Mouse (Mus musculus): ENCODE measurements around the gene Cep95.
"Not testable (repeated sequence)": the region's sequence is repeated elsewhere in the genome, so short reads cannot be mapped to it uniquely, and the experiment has no call there.

The Cep95 gene

GRCm38 (mm10) chr11:106788775-106789459, at the start of gene Cep95, which contains the start of gene Ddx5:
Cep95 (plus strand) TSS chr11:106789252.
Ddx5 (minus strand) TSS chr11:106789185.
- peak; percentile 97 to 98 for DNase-seq (ENCODE audit: low spot score in 2 of 2)

GRCm38 (mm10) chr11:106740724-106741123, 48.3 kb upstream of the Cep95 start:
- not testable (repeated sequence) for DNase-seq (ENCODE audit: low spot score in 2 of 2)

DNA sequence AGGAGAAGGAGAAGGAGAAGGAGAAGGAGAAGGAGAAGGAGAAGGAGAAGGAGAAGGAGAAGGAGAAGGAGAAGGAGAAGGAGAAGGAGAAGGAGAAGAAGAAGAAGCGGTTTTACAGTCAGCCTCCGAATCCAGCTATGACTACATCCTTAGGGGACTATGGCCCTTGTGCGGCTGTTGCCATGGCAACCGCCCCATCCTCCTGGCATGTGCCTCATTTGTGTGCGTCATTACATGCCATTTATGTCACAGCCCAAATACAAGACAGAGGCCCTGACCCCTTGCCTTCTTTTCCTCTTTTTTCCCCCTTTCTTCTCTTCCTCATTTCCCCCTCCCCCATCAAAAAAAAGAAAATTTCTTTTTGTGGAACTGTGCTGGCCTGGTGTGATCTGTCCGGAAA, 47.8 kb upstream of the Cep95 start:
- no peak for DNase-seq (ENCODE audit: low spot score in 2 of 2)

DNA sequence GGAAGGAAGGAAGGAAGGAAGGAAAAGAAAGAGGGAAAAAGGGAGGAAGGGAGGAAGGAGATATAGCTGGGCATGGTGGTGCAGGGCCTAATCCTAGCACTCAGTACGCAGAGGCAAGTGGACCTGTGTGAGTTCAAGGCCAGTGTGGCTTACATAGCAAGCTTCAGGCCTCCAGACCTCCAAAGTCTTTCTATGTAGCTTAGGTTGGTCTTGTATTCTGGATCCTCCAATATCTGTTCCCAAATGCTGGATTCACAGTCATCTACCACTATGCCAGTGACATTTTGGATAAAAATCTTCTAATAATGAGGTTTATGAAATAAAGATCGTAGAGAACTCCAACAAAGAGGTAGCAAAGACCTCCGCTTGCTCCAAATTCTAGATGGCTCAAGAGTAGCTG, 47.2 kb upstream of the Cep95 start:
- DNase-seq (ENCODE audit: low spot score in 2 of 2) = no peak

- no peak for DNase-seq (ENCODE audit: low spot score in 2 of 2)
These were observed 46.6 kb upstream of the Cep95 start for GRCm38 (mm10) chr11:106742388-106742841.

DNA sequence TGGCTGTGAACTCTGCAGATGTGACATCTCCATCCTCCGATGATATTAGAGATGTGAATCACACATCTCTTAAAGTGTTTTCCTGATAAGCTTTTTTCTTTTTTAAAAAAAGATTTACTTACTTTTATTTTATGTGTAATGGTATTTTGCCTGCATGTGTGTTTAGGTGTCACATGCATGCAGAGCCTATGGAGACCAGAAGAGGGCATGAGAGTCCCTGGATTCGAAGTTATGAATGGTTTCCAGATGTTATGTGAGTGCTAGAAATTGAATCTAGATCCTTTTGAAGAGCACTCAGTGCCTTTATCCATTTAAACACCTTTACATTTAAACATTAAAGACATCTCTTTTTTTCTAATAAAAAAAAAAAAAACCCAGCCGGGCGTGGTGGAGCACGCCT, 44.1 kb upstream of the Cep95 start:
- DNase-seq (ENCODE audit: low spot score in 2 of 2) = no peak

DNA sequence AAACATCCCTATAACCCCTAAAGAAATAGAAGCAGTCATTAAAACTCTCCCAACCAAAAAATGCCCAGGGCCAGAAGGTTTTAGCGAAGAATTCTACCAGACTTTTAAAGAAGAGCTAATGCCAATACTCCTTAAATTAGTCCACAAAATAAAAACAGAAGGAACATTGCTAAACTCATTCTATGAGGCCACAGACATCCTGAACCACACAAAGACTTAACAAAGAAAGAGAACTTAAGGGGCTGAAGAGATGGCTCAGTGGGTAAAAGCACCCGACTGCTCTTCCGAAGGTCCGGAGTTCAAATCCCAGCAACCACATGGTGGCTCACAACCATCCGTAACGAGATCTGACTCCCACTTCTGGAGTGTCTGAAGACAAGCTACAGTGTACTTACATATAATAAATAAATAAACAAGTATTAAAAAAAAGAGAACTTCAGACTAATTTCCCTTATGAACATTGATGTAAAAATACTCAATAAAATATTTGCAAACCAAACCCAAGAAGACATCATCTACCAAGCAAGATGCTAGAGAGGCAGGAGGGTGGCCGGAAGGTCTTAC, 39.4 kb upstream of the Cep95 start:
- DNase-seq (ENCODE audit: low spot score in 2 of 2) = not testable (repeated sequence)

DNA sequence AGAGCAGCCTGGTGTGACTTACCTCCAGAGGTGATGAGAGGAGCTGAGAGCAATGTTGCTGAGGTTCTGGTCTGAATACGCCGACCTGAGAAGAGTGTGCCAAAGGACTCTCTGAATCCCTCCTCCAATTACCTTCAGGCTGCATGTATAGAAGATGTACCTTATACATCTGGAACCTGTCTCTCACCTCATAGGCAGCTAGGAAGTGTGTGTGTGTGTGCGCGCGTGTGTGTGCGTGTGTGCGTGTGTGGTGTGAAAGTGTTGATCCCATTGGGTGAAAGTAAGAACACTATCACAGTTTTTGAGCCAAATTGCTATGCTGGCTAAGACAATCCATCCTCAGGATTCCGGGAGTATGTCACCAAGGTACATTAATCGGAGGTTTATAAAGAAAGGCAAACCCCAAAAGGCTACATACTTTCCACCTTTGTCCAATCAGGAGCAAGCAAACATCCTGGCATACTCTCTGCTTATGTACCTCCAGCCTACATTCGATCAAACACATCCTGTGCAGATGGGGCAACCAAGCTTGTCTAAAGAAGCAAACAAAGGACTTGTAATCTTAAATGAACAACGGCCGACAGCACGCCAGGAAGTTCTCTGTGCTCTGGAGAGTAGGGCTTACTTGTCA, 38.8 kb upstream of the Cep95 start, which contains the start of gene Pecam1:
Gene Pecam1, minus strand, starts transcription at position 508 of the 631 bp plus-strand sequence.
- peak; percentile 79 to 85 for DNase-seq (ENCODE audit: low spot score in 2 of 2)

DNA sequence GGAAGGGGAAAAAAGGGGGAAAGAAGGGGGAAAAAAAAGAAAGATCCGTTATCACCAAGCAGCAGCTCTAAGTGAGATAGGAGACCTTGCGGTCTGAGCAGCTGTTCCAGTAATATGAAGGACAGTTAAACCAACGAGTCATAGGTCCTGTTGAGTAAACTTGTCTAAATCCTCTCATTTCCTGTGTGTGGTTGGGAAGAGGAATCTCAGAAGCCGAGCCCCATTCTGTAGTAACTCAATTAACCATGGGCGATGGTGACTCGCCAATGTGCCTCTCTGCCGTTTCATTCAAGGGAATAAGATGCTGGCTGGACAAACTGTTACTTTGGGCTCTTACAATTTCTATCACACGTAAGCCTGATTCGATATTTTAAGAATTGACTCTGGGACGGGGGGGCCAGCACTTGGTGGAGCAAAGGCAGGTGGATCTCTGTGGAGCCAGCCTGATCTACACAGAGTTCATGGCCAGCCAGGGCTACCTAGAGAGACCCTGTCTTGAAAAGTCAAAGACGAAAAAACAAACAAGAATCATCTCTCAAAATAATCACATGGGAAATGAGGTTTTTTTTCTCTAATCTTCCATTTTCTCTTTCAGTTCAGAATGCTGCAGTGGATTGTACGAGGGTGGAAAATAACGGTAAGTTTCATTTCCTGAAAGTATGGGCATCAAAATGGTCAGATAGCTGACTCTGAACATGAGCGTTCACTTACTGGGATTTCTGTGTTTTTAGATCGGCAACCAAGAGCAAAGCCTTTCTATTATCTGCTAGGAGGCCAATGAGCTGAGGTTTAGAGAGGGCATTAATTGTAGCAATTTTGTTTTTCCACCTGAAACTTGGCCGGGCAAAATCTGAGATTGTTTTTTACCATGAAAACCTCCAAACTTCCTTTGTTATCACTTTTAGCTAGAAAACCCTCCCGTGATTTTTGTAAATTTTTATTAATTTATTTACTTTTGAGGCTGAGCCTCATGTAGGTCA, 37.7 kb upstream of the Cep95 start, which contains the start of gene Milr1:
Gene Milr1, plus strand, starts transcription at position 188 of the 980 bp plus-strand sequence.
- DNase-seq (ENCODE audit: low spot score in 2 of 2) = peak; percentile 46 to 68

DNA sequence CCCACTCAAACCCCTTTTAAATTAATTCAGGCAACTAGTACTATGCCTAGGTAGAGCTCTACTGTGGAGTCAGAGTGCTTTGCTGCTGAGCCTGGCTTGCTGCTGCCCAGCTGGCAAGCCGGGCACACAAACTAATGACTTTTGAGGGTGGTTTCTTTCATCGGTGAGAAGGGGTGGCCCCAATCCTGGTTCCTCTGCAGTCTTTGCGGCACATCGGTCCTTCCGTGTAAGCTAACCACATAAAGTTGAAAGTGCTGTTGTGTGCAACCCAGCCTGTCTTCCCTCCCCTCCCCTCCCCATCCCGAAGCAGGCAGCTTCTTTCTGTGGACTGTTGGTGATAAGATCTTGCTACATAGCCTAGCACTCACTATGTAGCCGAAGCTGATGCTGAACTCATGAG, 36.9 kb upstream of the Cep95 start:
- DNase-seq (ENCODE audit: low spot score in 2 of 2) = peak; percentile 87 to 90

DNA sequence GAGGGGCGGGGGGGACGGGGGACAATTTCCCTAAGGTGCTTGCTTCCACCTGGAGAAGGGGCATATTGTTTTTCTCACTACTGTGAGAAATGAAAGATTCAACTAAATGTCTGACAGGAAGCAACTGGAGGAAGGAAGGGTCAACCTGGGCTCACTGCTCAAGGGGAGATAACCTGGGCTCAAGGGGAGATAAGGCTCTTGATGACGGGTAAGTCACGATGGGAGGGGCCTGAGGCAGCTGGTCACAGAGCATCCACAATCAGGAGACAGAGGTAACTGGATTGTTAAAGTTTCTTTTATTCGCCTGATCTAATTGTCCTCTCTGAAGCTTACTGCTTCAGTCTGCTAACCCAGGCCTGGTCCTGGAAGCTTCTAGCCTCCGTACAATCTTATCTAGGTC, 35.7 kb upstream of the Cep95 start:
- no peak for DNase-seq (ENCODE audit: low spot score in 2 of 2)

GRCm38 (mm10) chr11:106755583-106755982, 33.5 kb upstream of the Cep95 start:
- DNase-seq (ENCODE audit: low spot score in 2 of 2) = no peak

- peak; percentile 78 to 84 for DNase-seq (ENCODE audit: low spot score in 2 of 2)
These were observed 30.0 kb upstream of the Cep95 start for GRCm38 (mm10) chr11:106759028-106759427.

GRCm38 (mm10) chr11:106760511-106760910, 28.5 kb upstream of the Cep95 start:
- DNase-seq (ENCODE audit: low spot score in 2 of 2) = peak; percentile 67 to 72

- DNase-seq (ENCODE audit: low spot score in 2 of 2) = peak; percentile 92 to 93
These were observed 26.8 kb upstream of the Cep95 start for GRCm38 (mm10) chr11:106762139-106762799.

DNA sequence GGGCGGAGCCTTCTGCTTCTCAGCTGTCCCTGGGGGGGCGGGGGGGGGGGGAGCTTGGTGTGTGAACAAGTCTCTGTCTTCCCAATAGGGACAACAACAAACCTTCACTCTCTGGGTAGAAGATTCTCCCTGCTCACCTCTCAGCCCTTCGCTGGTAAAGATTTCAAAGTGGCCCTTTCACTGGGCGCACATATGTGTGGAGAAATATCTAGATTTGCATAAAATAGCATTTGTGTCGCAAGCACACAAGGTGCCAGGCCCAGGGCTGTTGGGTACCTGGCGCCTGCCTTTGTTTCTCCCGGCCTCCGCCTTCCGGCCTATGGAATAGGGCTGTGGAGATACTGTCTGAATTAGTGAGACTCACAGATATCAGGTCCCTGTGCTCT, 26.3 kb upstream of the Cep95 start:
- no peak for DNase-seq (ENCODE audit: low spot score in 2 of 2)

GRCm38 (mm10) chr11:106766611-106767162, 22.4 kb upstream of the Cep95 start:
- no peak for DNase-seq (ENCODE audit: low spot score in 2 of 2)

GRCm38 (mm10) chr11:106767516-106767915, 21.5 kb upstream of the Cep95 start:
- no peak for DNase-seq (ENCODE audit: low spot score in 2 of 2)

GRCm38 (mm10) chr11:106770195-106770974, 18.7 kb upstream of the Cep95 start:
- peak in 1 of 2 experiments; percentile 54 for DNase-seq (ENCODE audit: low spot score in 2 of 2)

DNA sequence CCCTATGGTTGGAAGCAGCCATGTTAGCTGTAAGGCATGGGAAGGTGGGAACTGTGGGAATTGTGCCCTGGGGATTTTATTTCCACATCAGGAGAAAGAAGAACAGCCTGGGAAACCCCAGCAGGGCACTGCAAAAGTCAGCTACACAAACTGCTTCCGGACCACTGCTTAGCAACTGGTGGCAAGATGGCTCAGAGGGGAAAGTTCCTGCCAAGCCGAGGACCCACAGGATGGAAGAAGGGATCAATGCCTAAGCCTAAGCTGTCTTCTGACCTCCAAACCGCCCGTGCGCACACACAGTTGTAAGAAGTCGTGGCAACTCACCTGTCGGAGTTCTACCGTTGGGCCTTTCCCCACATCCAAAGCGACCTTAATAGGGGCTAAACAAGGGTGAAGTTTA, 16.0 kb upstream of the Cep95 start:
- no peak for DNase-seq (ENCODE audit: low spot score in 2 of 2)
